Mouse (Mus musculus): ENCODE measurements around the gene Ferd3l. TPM values are rescaled to one million over a fixed set of nuclear protein-coding genes. Genes with fewer than 3 reads are reported as not detected.

Gene Ferd3l
- not detected in 2 replicates for polyA plus RNA-seq (2015; fragmentation: Nextera tagmentation; extraction: Ambion mirVana)

DNA sequence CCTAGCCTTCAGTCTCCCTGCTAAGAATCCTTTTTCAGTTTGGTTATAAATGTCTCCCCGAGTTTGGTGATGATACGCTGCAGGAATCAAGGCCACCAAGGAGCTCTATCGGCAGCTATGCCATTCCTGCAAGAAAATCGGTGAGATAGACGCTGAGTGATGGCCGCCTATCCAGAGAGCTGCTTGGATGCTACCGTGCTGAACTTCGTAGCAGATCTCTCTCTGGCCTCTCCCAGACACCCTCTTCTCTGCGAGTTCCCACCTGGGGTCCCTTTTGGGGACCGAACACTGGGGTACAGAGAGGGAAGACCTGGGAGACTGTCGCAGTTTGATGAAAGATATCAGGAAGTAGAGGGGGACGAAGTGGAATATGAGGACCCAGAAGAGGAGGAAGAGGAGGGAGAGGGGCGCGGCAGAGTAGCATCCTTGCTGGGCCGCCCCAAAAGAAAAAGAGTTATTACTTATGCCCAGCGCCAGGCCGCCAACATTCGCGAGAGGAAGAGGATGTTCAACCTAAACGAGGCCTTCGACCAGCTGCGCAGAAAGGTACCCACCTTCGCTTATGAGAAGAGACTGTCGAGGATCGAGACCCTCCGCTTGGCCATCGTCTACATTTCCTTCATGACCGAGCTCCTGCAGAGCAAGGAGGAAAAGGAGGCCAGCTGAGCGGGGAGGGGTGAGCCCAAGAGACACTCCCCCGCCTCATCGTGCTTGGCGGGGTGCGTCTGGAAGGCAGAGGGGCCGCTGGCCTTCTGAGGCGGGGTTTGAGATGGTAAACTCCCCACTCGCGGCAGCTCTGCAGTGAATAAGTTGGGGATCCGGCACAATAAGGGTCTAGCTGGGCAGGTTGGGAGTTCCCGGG, at the start of gene Ferd3l:
TSS of gene Ferd3l (plus strand) at position 95 of the 862 bp plus-strand sequence.
- peak within 1 kb of the TSS; percentile 32 for H3K4me3 ChIP-seq (replicated peaks)
- no peaks in the 10 kb centered on the region for H3K9me3 ChIP-seq (replicated peaks)
- ATAC-seq (ENCODE audit: insufficient number of reproducible peaks, low FRiP score, low TSS enrichment, low read depth), result no peak
- peaks cover 30% of the 10 kb centered on the region for H3K27me3 ChIP-seq
- no peaks in the 10 kb centered on the region for H3K36me3 ChIP-seq
- H3K27ac ChIP-seq (replicated peaks), result no peak within 1 kb of the TSS
- 1% methylated on average over 39 of the region's 39 CpGs for WGBS
- peak within 1 kb of the TSS; percentile 48 for H3K4me2 ChIP-seq (replicated peaks)
- peaks cover 7% of the 10 kb centered on the region for H3K4me1 ChIP-seq
- H3K9ac ChIP-seq, result no peak within 1 kb of the TSS

DNA sequence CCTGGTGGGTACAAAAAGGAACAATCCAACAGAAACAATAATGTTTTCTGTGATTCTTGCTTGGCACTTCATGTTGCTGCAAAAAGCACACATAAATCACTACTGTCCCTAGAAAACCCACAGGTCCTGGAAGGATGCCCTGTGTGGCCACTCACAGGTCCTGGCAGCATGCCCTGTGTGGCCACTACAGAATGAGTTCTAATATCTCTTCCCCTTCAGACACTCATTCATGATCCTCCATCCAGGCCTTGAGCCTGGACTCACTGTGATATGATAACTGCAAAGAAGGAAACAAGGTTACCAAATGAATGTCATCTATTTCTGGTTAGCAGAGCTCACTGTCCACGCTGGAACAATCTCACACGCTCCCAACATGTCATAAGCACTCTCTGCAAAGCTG, 34.3 kb upstream of the Ferd3l start:
- H3K4me2 ChIP-seq (replicated peaks), result no peak overlapping the region
- H3K9ac ChIP-seq, result no peak overlapping the region
- H3K27me3 ChIP-seq, result no peaks in the 10 kb centered on the region
- H3K9me3 ChIP-seq (replicated peaks), result no peaks in the 10 kb centered on the region
- H3K27ac ChIP-seq (replicated peaks), result no peak overlapping the region
- H3K36me3 ChIP-seq, result no peaks in the 10 kb centered on the region
- no peaks in the 10 kb centered on the region for H3K4me1 ChIP-seq
- no peak for ATAC-seq (ENCODE audit: insufficient number of reproducible peaks, low FRiP score, low TSS enrichment, low read depth)
- WGBS, result 35% methylated on average over 2 of the region's 2 CpGs
- H3K4me3 ChIP-seq (replicated peaks), result no peak overlapping the region

DNA sequence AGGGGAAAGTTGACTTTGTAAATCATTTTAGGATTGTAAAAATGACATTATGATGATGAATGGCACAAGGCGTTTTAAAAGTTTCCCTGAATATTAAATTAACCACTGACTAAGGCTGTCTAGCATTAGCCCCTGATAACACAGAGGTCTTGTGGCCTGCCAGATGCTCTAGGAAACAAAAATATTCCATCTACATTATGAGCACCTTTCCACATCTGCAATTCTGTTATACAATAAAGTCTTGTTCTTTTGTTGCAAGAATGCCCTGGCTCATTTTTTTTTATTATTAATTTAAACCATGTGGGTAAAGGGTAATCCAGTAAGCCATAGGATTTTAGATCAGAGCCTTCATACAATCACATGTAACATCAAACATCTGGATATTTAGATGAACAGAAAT, 33.6 kb upstream of the Ferd3l start:
- WGBS, result 29% methylated on average over 1 of the region's 1 CpGs
- Histone ChIP-seq H3K4me2 (replicated peaks) (no peak overlapping the region), H3K4me1 (no peaks in the 10 kb centered on the region), H3K36me3 (no peaks in the 10 kb centered on the region), H3K9me3 (replicated peaks) (no peaks in the 10 kb centered on the region), H3K27ac (replicated peaks) (no peak overlapping the region), H3K9ac (no peak overlapping the region), H3K4me3 (replicated peaks) (no peak overlapping the region), H3K27me3 (no peaks in the 10 kb centered on the region)
- no peak for ATAC-seq (ENCODE audit: insufficient number of reproducible peaks, low FRiP score, low TSS enrichment, low read depth)

DNA sequence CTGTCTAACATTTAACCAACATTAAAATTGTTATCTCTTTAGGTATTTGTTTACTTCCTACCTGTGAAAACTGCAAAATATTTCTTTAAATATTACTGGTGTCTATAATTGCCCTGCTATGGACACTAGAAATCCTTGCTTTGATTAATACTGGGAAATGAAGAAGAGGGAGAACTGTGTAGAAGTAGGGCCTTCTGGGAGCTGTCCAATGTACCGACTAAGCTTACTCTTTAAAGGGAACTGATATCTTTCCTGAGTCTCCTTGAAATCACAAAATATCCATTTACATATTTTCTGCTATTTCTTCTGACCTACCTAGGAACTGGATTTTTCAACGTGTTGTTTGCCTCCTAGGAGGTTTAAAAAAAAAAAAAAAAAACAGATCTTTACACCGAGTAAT, 1.5 kb upstream of the Ferd3l start:
- Histone ChIP-seq H3K9me3 (replicated peaks) (no peaks in the 10 kb centered on the region), H3K4me2 (replicated peaks) (no peak overlapping the region), H3K4me1 (peaks cover 7% of the 10 kb centered on the region), H3K27ac (replicated peaks) (no peak overlapping the region), H3K27me3 (peaks cover 30% of the 10 kb centered on the region), H3K36me3 (no peaks in the 10 kb centered on the region), H3K4me3 (replicated peaks) (no peak overlapping the region), H3K9ac (no peak overlapping the region)
- 5% methylated on average over 3 of the region's 3 CpGs for WGBS
- no peak for ATAC-seq (ENCODE audit: insufficient number of reproducible peaks, low FRiP score, low TSS enrichment, low read depth)

GRCm38 (mm10) chr12:33927334-33928098, 709 bp upstream of the Ferd3l start:
- H3K27me3 ChIP-seq, result peaks cover 30% of the 10 kb centered on the region
- ATAC-seq (ENCODE audit: insufficient number of reproducible peaks, low FRiP score, low TSS enrichment, low read depth), result no peak
- H3K9me3 ChIP-seq (replicated peaks), result no peaks in the 10 kb centered on the region
- WGBS, result 2% methylated on average over 15 of the region's 15 CpGs
- no peaks in the 10 kb centered on the region for H3K36me3 ChIP-seq
- no peak overlapping the region for H3K27ac ChIP-seq (replicated peaks)
- no peak overlapping the region for H3K9ac ChIP-seq
- H3K4me1 ChIP-seq, result peaks cover 7% of the 10 kb centered on the region
- no peak overlapping the region for H3K4me2 ChIP-seq (replicated peaks)
- no peak overlapping the region for H3K4me3 ChIP-seq (replicated peaks)

GRCm38 (mm10) chr12:33952843-33953242, 24.6 kb downstream of the Ferd3l start:
- Histone ChIP-seq H3K36me3 (no peaks in the 10 kb centered on the region), H3K9me3 (replicated peaks) (no peaks in the 10 kb centered on the region), H3K27ac (replicated peaks) (no peak overlapping the region), H3K4me3 (replicated peaks) (no peak overlapping the region), H3K9ac (no peak overlapping the region), H3K4me1 (0 out of 2 replicates have a peak, but pooled peaks cover 6% of the 10 kb centered on the region), H3K4me2 (replicated peaks) (no peak overlapping the region), H3K27me3 (peaks cover 20% of the 10 kb centered on the region)
- no peak for ATAC-seq (ENCODE audit: insufficient number of reproducible peaks, low FRiP score, low TSS enrichment, low read depth)
- WGBS, result 7% methylated on average over 3 of the region's 3 CpGs

DNA sequence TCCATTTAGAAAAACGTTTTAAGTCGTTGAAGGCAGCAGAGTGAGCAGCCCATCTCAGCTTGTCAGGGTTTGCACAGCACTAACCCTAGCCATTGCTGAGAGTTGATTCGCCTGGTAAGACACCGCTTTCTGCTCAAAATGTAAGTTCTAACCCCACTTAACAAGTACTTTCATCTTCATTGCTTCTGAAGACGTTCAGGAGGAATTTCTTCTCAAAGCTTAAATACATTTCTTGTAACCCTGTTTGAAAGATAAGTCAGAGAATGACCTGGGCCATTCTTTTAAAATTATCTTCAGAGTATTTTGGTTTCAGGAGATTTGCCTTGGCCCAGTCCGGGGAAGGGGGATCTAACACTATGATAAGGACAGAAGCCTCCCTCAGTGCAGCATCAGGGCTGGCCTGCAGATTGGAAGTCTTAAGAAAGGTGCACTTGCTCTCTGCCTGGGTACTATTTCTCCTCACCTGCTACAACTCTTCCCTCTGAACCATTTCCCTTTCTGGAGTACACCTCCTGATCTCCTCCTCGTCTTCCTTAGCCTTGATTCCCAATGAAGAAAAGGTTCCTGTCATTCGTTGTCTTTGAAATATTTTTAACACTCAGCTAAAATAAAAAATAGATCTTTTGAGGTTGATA, 26.8 kb downstream of the Ferd3l start:
- H3K9ac ChIP-seq, result no peak overlapping the region
- H3K4me2 ChIP-seq (replicated peaks), result no peak overlapping the region
- H3K4me1 ChIP-seq, result peaks cover 10% of the 10 kb centered on the region; the same call in 1 of the 2 replicates
- no peaks in the 10 kb centered on the region for H3K9me3 ChIP-seq (replicated peaks)
- no peak overlapping the region for H3K4me3 ChIP-seq (replicated peaks)
- no peak for ATAC-seq (ENCODE audit: insufficient number of reproducible peaks, low FRiP score, low TSS enrichment, low read depth)
- H3K27me3 ChIP-seq, result peaks cover 26% of the 10 kb centered on the region
- H3K27ac ChIP-seq (replicated peaks), result no peak overlapping the region
- 38% methylated on average over 8 of the region's 8 CpGs for WGBS
- H3K36me3 ChIP-seq, result no peaks in the 10 kb centered on the region

GRCm38 (mm10) chr12:33955606-33956295, 27.5 kb downstream of the Ferd3l start:
- H3K4me1 ChIP-seq, result peaks cover 10% of the 10 kb centered on the region; the same call in 1 of the 2 replicates
- H3K9me3 ChIP-seq (replicated peaks), result no peaks in the 10 kb centered on the region
- H3K27ac ChIP-seq (replicated peaks), result no peak overlapping the region
- no peak for ATAC-seq (ENCODE audit: insufficient number of reproducible peaks, low FRiP score, low TSS enrichment, low read depth)
- peak overlapping the region; percentile 5; the same call in 1 of the 2 replicates for H3K9ac ChIP-seq
- peaks cover 26% of the 10 kb centered on the region for H3K27me3 ChIP-seq
- WGBS, result 7% methylated on average over 28 of the region's 28 CpGs
- H3K36me3 ChIP-seq, result no peaks in the 10 kb centered on the region
- H3K4me3 ChIP-seq (replicated peaks), result peak overlapping the region; percentile 74
- peak overlapping the region; percentile 51 for H3K4me2 ChIP-seq (replicated peaks)

- 1% methylated on average over 42 of the region's 43 CpGs for WGBS
- H3K4me1 ChIP-seq, result peaks cover 10% of the 10 kb centered on the region; the same call in 1 of the 2 replicates
- H3K27ac ChIP-seq (replicated peaks), result peak overlapping the region; percentile 96
- H3K36me3 ChIP-seq, result no peaks in the 10 kb centered on the region
- no peaks in the 10 kb centered on the region for H3K9me3 ChIP-seq (replicated peaks)
- 0 out of 2 replicates have a peak, but pooled peaks have one; percentile 2 for ATAC-seq (ENCODE audit: insufficient number of reproducible peaks, low FRiP score, low TSS enrichment, low read depth)
- peak overlapping the region; percentile 51 for H3K4me2 ChIP-seq (replicated peaks)
- peaks cover 29% of the 10 kb centered on the region for H3K27me3 ChIP-seq
- H3K9ac ChIP-seq, result peak overlapping the region; percentile 55
- peak overlapping the region; percentile 74 for H3K4me3 ChIP-seq (replicated peaks)
Measured at GRCm38 (mm10) chr12:33956576-33957399, 28.6 kb downstream of the Ferd3l start.
